Mouse (Mus musculus) spleen, postnatal 36 days (tissue): ENCODE data around the gene Pou5f2.

ENCODE experiments used
- DNase-seq, 2 experiments: peaks; one replicate each; pipeline ENCODE4 v3.0.0; 2022; ENCODE audit warnings: low spot score in 2 of 2, mixed read lengths in 1 of 2

Gene Pou5f2

DNA sequence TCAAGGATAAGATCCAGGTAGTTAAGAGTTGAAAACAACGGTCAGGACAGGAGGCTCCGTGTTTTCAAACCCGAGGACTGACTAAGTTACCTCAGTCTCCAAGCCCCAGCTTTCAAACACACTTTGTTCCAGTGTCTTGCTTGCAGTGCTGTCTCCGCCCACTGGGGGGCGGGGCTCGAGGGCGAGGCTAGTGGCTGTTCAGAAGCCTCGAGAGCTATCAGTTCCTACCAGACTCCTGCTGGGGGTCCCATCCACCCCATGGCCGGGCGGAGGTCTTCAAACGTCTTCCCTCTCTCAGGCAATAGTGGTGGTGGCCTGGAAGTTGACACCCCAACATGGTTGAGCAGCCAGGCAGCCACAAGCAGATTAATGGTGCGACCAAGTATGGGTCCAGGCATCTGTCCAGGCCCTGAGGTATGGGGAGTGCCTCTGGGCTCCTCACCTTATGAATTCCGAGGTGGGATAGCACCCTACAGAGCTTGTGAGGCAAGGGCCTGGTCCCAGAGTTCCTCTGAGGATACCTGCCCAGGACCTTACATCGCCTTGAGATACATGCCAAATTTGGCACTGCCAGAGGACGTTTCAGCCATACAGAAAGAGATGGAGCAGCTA lies at the start of gene Pou5f2:
Gene Pou5f2, plus strand, starts transcription at position 220 of the 612 bp plus-strand sequence.
- DNase-seq, result peak; percentile 1 to 5

- DNase-seq, result no peak
Measured at GRCm38 (mm10) chr13:77976248-77976647, 48.5 kb upstream of the Pou5f2 start.

DNA sequence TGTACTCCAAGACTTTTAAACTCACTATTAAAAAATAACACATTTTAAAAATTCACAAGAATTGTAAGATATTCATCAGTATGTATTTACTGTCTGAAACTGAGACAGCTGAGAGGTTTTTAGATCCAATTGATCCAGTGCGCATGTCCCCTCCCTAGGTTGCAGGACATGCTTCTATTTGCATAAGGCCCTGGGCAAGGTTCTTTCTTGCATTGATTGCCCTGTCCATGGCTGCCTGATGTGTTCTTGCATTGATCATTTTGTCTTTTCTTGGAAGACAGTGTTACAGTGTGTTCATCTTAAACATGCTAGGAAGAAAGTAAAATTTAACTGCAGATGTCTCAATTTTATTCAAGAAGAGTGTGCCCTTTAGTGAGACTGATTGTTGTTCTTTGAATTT lies 47.6 kb upstream of the Pou5f2 start:
- DNase-seq, result no peak

- no peak for DNase-seq
Measured at GRCm38 (mm10) chr13:77982105-77982851, 42.4 kb upstream of the Pou5f2 start.

GRCm38 (mm10) chr13:77982852-77983202 lies 41.9 kb upstream of the Pou5f2 start:
- no peak for DNase-seq

- DNase-seq, result no peak
Measured at GRCm38 (mm10) chr13:77991189-77991886, 33.4 kb upstream of the Pou5f2 start.

DNA sequence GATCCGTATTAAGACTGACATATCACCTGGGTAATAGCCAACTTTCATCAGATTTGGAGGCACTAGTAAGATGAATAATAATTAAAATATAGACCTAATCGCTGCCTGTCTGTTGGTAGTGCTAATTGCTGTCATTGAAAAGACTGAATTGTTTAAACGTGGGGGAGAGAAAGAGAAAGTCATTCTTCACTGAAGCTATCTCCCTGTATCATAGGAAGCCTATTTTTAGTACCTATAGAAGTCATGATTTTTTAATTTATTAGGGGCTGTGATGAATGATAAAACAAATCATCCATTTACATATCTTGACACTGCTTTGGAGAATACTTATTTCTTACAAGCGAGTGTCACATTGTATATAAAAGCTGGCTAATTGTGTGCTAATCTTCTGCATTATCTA lies 20.1 kb upstream of the Pou5f2 start:
- DNase-seq, result no peak

DNA sequence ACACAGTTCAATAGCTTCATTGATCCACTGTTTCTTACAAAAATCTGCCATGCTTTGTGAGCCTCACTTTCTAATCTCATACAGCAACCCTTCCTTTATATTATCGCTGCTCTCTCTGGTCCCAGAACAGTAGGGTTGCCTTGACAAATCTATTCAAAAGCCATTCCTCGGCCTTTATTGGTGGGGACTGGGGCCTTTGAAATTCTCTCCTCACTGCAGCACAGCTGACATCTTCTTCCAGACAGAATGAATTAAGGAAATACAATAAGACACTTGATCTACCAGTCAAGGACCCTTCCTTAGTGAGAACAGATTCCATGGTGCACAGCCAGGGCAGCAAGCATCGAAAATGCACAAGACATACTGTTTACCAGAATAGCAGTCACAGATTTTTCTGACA lies 19.4 kb upstream of the Pou5f2 start:
- no peak for DNase-seq

DNA sequence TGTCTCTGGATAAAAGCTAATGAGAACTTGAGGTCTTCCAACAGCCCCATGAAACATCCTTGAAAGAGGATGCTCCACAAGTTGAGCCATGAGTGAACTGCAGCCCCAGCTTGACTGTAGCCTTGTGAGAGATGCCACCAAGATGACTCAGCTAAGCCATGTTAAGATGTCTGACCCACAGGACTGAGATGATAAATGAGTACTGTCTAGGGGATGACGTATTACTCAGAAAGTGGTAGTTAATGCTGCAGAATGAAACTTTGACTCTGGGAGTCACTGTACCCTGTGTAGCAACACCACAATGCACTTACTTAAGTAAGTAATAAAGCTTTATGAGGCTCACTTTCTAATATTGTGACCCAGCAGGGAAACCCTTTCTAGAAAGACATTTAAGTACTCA lies 14.5 kb upstream of the Pou5f2 start:
- DNase-seq, result no peak

- no peak for DNase-seq
Measured at GRCm38 (mm10) chr13:78032821-78033220, 8.1 kb downstream of the Pou5f2 start.

DNA sequence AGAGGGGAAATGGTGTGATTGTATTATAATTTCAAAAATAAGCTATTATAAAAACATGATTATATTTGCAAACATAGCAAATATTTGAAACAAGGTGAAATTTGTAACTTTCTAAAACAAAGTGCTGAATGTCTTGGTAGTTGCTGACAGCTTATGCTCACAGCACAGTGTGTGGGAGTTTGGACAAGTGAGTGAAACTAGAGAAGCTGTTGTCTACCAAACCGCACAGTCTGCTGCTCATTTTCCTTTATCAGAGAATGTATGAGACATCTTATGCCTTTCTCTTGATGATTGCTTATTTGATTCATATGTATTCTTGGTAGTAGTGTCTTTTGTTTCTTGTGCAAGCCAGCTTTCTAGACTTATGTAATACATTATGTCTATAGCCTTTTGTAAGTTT lies 12.5 kb downstream of the Pou5f2 start:
- DNase-seq, result no peak

DNA sequence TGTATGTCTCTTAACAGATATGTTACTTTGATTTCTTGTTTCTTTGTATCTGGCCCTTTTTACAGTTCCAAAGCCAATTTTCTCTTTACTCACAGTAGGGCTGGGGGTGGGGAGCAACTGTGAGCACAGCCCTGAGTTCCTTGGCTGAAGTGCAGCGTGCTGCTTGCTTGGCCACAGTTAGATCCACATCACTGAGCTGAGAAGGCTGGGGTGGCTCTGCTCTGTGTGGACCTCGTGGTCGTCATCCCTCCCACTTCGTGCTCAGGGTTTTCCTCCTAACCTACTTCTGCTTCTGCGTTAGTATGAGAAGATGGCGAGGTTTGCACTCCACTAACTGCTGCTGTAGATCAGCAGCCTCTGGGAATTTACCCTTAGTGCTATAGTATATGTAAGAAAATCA lies 18.5 kb downstream of the Pou5f2 start:
- peak; percentile 7 to 8 for DNase-seq

DNA sequence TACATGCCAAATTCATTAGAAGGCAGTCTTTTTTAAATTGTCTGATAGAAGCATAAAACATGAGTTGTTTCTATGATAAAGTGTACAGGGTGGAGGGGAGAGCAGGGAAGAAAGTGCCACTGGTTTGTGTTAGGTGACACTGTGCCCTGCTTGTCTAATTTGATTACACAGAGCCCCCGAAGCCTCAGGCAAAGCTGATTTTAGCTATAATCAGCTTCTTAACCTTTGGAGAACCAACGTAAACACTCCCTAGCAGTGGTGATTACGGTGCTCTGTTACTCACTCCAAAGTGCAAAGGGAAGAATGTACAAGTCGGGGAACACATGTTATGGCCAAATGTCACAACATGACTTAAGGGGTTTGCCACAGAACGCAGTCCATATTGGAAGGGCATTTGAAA lies 20.4 kb downstream of the Pou5f2 start:
- no peak for DNase-seq
